23 mouse cellular contexts compared by ENCODE assay signal in genomic region chr19:40575438-40575837, GRCm38 (mm10). TPM values are rescaled to one million over a fixed set of nuclear protein-coding genes. Genes with fewer than 3 reads are reported as not detected.
A peak's percentile ranks its signal among the peaks of the same experiment; 100 is the strongest.
DNase-seq lines count a peak whose midpoint lies in the region; ATAC-seq lines count a peak whose summit lies in the region.
"Had no signal": no experiment of that assay in that cellular context is flagged by ENCODE, and none has a peak within 500 bp of the region (broad histone marks: within the 10 kb centered on the region; RNA-seq: fewer than 3 reads in every experiment).

No protein-coding gene starts in this region.

- H3K9me3 ChIP-seq in intestine, embryonic 16.5 days (ENCODE audit: control insufficient read depth, low read length) = 0 out of 2 replicates have a peak, but pooled peaks cover 2% of the 10 kb centered on the region
- H3K9me3 ChIP-seq: hindbrain, embryonic 15.5 days had no signal

- WGBS in intestine, embryonic 16.5 days = 44% methylated on average over 5 of the region's 5 CpGs

- H3K36me3 ChIP-seq in intestine, embryonic 16.5 days (ENCODE audit: control insufficient read depth, insufficient read depth, low read length) = peaks cover 40% of the 10 kb centered on the region

- peak overlapping the region; percentile 91 for H3K27ac ChIP-seq in intestine, embryonic 16.5 days (ENCODE audit: low read length)
- H3K27ac ChIP-seq: forebrain, embryonic 12.5 days; heart, embryonic 13.5 days; hindbrain, embryonic 15.5 days; left cerebral cortex, adult 2 months; midbrain, embryonic 13.5 days had no signal

- no peaks in the 10 kb centered on the region for H3K27me3 ChIP-seq in intestine, embryonic 16.5 days (replicated peaks; ENCODE audit: control insufficient read depth, insufficient read depth, low read length)
- H3K27me3 ChIP-seq: forebrain, embryonic 12.5 days; heart, embryonic 13.5 days; hindbrain, embryonic 15.5 days; midbrain, embryonic 13.5 days had no signal

- H3K4me1 ChIP-seq in intestine, embryonic 16.5 days (ENCODE audit: control insufficient read depth, insufficient read depth, low read length) = peaks cover 6% of the 10 kb centered on the region; the same call in 1 of the 2 replicates
- H3K4me1 ChIP-seq: forebrain, embryonic 12.5 days; hindbrain, embryonic 15.5 days; midbrain, embryonic 13.5 days had no signal

- no peak overlapping the region for H3K4me3 ChIP-seq in intestine, embryonic 16.5 days (ENCODE audit: low read length)
- H3K4me3 ChIP-seq: forebrain, embryonic 12.5 days; heart, embryonic 13.5 days; hindbrain, embryonic 15.5 days; left cerebral cortex, adult 2 months; midbrain, embryonic 13.5 days; myocyte had no signal

- DNase-seq in cerebellum, adult 18-20 months = peak; percentile 47 to 62
- peak; percentile 74 for DNase-seq in cerebellum, adult 9-11 months
- peak; percentile 53 for DNase-seq in yolk sac, embryonic 10.5 days (ENCODE audit: low spot score)
- no peak for DNase-seq in left cerebral cortex, adult 18-20 months (ENCODE audit: low spot score in 2 of 2)
- no peak for DNase-seq in embryo, embryonic 10 days (ENCODE audit: low spot score)
- DNase-seq in frontal cortex, adult 2 months (ENCODE audit: extremely low spot score in 1 of 2, low spot score in 1 of 2) = no peak
- DNase-seq: adrenal gland, adult 2 months; gastrocnemius, postnatal 10 days; heart, adult 11 months; kidney, adult 2 months; kidney, postnatal 14 days; left cerebral cortex, postnatal 4 days; liver; liver, postnatal 0 days; lung, postnatal 10 days; right cerebral cortex, postnatal 14 days had no signal

- H3K4me2 ChIP-seq in intestine, embryonic 16.5 days (ENCODE audit: low read depth, low read length) = no peak overlapping the region
- H3K4me2 ChIP-seq: forebrain, embryonic 12.5 days; heart, embryonic 13.5 days; hindbrain, embryonic 15.5 days; midbrain, embryonic 13.5 days had no signal

- peak; percentile 92 for ATAC-seq in intestine, embryonic 16.5 days
- ATAC-seq: liver, postnatal 0 days; midbrain, embryonic 13.5 days had no signal

- H3K9ac ChIP-seq in intestine, embryonic 16.5 days (ENCODE audit: low read depth, low read length) = peak overlapping the region; percentile 38
- H3K9ac ChIP-seq: forebrain, embryonic 12.5 days; heart, embryonic 13.5 days; hindbrain, embryonic 15.5 days; liver, postnatal 0 days; midbrain, embryonic 13.5 days had no signal

RNA-seq across cellular contexts. Expression of gene Aldh18a1, which starts 12.8 kb away (rescaled TPM):
- 299 and 355 TPM in 2 replicates for polyA plus RNA-seq in intestine, embryonic 16.5 days (2015; fragmentation: Nextera tagmentation; extraction: Ambion mirVana)
- total RNA-seq in left cerebral cortex, adult 18-20 months (2021) = 10 to 100 TPM; 22.5 to 28.9 TPM
- polyA plus RNA-seq in frontal cortex, adult 2 months (2012; rRNA removed) = 26.0 and 26.2 TPM in 2 replicates

RNA-seq across cellular contexts. Expression of gene Tctn3, which starts 36.6 kb away (rescaled TPM):
- 10.6 and 11.7 TPM in 2 replicates for polyA plus RNA-seq in intestine, embryonic 16.5 days (2015; fragmentation: Nextera tagmentation; extraction: Ambion mirVana)
- total RNA-seq in left cerebral cortex, adult 18-20 months (2021) = 10 to 100 TPM; 19.5 to 21.6 TPM
- polyA plus RNA-seq in frontal cortex, adult 2 months (2012; rRNA removed) = 29.6 and 35.7 TPM in 2 replicates

RNA-seq across cellular contexts. Expression of gene Entpd1, which starts 36.7 kb away (rescaled TPM):
- polyA plus RNA-seq in intestine, embryonic 16.5 days (2015; fragmentation: Nextera tagmentation; extraction: Ambion mirVana) = 7.5 and 7.6 TPM in 2 replicates
- total RNA-seq in left cerebral cortex, adult 18-20 months (2021) = 10 to 100 TPM; 18.2 to 18.9 TPM
- polyA plus RNA-seq in frontal cortex, adult 2 months (2012; rRNA removed) = 10.9 and 13.1 TPM in 2 replicates

Comparison
In these comparisons a context has a peak if more than half of its experiments do, and no peak if none do; other contexts are left out.
1. DNase-seq: peak in cerebellum, adult 18-20 months (2 of 2), cerebellum, adult 9-11 months (single experiment) and yolk sac, embryonic 10.5 days (single experiment); none in left cerebral cortex, adult 18-20 months (0 of 2), embryo, embryonic 10 days (single experiment) and frontal cortex, adult 2 months (0 of 2).
2. RNA of gene Aldh18a1, which starts 12.8 kb away (polyA plus RNA-seq): 299 to 355 TPM in intestine, embryonic 16.5 days; 26.0 to 26.2 TPM in frontal cortex, adult 2 months; every median in the first group is over 10 times any median in the second.